Mouse (Mus musculus) C2C12 (cell line): ENCODE results near the gene Cd300ld4.

Experiments
- CEBPB ChIP-seq: IDR thresholded peaks from one replicate; pipeline ENCODE4 v1.6.1; 2011; ENCODE audit warnings: low read depth, mild to moderate bottlenecking, control low read depth, moderate library complexity
- CTCF ChIP-seq: IDR thresholded peaks from one replicate; pipeline ENCODE4 v1.5.1; 2011; ENCODE audit not compliant: control insufficient read depth, insufficient read depth, insufficient read length
- FOSL1 ChIP-seq: IDR thresholded peaks from one replicate; pipeline ENCODE4 v1.8.0; 2011; ENCODE audit warnings: mild to moderate bottlenecking, low read length; ENCODE audit not compliant: poor library complexity, insufficient read depth, severe bottlenecking
- MAX ChIP-seq: IDR thresholded peaks from one replicate; pipeline ENCODE4 v1.6.1; 2011; ENCODE audit warnings: mild to moderate bottlenecking, control low read depth
- MYOD1 ChIP-seq: IDR thresholded peaks from one replicate; pipeline ENCODE4 v1.6.1; 2011; ENCODE audit warnings: low read depth; ENCODE audit not compliant: control insufficient read depth, insufficient read length
- MYOG ChIP-seq: IDR thresholded peaks from one replicate; pipeline ENCODE4 v1.6.1; 2011; ENCODE audit not compliant: control insufficient read depth, insufficient read length; ENCODE audit errors: extremely low read depth
- USF1 ChIP-seq: IDR thresholded peaks from one replicate; pipeline ENCODE4 v1.6.1; 2011; ENCODE audit warnings: low read depth, mild to moderate bottlenecking, control low read depth, moderate library complexity

- TF ChIP-seq CTCF (no peak), USF1 (no peak), MYOG (no peak), FOSL1 (no peak), MYOD1 (no peak), MAX (no peak), CEBPB (no peak)
Measured at GRCm38 (mm10) chr11:115073002-115073401, 46.2 kb upstream of the Cd300ld4 start.
